Mouse (Mus musculus): ENCODE data around the gene Taf6. TPM values are rescaled to one million over a fixed set of nuclear protein-coding genes. Genes with fewer than 3 reads are reported as not detected.

The Taf6 gene
- total RNA-seq, 2 experiments from 2014 or later, result 27.0 to 29.6 TPM

DNA sequence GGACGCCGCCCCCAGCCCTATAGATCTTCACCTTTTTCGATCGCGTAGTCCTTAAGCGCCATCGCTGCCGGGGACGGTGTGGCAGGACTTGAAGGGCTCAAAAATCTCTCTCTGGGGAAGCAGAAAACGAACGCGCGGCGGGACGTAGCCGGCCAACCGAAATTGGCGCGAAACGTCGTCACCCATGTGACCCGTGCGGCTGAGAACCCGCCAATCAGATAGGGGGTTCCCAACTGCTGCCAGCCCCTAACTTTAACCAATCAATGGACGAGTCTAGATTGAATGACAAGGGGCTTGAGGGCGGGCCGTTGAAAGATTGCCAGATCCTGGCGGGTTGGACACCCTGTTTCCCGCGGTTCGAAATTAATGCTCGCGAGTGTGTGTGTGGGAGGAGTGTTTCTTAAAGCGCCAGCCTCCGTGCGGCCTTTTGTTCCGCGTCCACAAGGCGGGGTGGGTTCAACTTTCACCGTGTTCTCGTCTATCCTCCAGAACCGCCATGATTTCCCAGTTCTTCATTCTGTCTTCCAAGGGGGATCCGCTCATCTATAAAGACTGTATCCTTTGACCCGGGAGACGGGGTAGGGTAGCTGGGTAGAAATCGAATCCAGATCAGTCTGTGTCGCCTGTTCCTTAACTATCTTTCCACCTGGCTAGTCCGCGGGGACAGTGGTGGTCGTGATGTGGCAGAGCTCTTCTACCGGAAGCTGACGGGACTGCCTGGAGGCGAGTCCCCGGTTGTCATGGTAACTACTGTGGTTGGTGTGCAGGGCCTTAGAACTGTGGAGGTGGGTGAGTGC lies 15.4 kb downstream of the Taf6 start, which contains the start of the genes Ap4m1 and Mcm7:
Gene Ap4m1, plus strand, starts transcription at position 308 of the 797 bp plus-strand sequence.
Gene Mcm7, minus strand, starts transcription at position 728 of the 797 bp plus-strand sequence.
- DNase-seq, result peak; percentile 97

DNA sequence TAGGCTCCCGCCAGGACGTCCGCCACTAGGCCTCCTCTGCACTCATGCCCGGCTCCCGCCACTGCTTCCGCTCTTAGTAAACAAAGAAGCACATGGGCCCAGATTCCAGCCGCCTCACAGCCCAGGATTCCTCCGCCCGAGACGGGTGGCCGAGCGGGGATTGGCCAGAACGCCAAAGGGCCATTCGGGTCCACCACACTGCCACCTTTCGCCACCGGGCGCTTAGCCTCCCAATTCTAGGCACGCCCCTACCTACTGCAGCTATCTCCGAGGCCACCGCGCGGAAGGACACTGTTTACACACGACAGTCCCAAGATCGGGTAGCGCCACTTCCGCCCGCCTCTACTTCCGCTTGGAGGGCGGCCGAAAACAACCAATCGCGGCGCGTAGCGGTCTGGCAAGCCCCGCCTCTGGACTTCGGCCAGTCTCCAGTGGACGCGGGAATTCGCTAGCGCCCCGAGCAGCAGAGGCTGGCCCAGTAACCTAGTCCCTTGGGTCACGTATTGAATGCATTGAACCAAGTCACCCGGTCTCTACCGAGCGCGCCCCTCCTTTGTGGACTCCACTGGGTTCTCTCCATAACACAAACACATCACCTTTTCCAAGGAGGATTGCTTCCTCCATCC lies 16.2 kb downstream of the Taf6 start:
- peak; percentile 94 for DNase-seq

GRCm38 (mm10) chr5:138165594-138165993 lies 21.7 kb downstream of the Taf6 start:
- no peak for DNase-seq

DNA sequence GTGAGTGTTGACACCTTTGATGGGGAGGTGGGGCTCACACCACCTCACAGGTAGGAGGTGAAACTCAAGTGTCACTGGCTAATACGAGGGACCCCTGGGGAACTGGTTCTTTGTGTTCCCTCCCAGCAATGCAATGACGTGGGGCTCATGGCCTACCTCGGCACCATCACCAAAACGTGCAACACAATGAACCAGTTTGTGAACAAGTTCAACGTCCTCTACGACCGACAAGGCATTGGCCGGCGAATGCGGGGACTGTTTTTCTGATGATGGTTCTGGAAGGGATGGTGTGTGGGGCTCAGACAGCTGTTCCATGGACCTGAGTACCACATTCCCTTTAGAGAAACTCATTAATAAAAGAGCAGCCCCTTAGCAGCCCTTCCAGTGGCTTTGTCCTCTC lies 23.6 kb downstream of the Taf6 start:
- no peak for DNase-seq

- DNase-seq, result no peak
These were observed 24.2 kb downstream of the Taf6 start for GRCm38 (mm10) chr5:138163046-138163445.

GRCm38 (mm10) chr5:138160842-138161665 lies 26.2 kb downstream of the Taf6 start, which contains the start of gene Cops6:
Cops6 (plus strand) TSS chr5:138161071.
- DNase-seq, result peak; percentile 93

DNA sequence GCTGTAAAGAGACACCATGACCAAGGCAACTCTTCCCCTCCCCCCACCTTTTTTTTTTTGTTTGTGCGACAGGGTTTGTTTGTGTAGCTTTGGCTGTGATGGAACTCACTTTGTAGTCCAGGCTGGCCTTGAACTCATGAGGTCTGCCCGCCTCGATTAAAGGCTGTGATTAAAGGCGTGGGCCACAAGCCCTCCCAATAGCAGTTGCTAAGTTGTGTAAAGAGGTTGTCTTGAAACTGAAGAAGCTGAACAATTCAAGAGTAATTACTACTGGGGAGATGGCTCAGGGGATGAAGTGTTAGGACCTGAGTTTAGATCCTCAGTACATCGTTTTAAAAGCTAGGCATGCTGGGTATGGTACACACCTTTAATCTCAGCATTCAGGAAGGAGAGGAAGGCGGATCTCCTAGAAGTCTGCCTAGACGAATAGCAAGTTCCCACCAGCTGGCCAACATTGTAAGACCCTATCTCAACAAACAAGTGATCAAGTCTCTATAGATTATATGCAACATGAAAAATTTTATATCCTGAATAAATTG lies 27.0 kb downstream of the Taf6 start:
- no peak for DNase-seq

GRCm38 (mm10) chr5:138155443-138155976 lies 31.7 kb downstream of the Taf6 start, which contains the start of gene Zfp113:
Zfp113 (minus strand) TSS chr5:138155744.
- DNase-seq, result peak; percentile 85

- no peak for DNase-seq
These were observed 32.9 kb downstream of the Taf6 start for GRCm38 (mm10) chr5:138154390-138154789.

- DNase-seq, result no peak
These were observed 48.7 kb downstream of the Taf6 start for GRCm38 (mm10) chr5:138138585-138138984.

DNA sequence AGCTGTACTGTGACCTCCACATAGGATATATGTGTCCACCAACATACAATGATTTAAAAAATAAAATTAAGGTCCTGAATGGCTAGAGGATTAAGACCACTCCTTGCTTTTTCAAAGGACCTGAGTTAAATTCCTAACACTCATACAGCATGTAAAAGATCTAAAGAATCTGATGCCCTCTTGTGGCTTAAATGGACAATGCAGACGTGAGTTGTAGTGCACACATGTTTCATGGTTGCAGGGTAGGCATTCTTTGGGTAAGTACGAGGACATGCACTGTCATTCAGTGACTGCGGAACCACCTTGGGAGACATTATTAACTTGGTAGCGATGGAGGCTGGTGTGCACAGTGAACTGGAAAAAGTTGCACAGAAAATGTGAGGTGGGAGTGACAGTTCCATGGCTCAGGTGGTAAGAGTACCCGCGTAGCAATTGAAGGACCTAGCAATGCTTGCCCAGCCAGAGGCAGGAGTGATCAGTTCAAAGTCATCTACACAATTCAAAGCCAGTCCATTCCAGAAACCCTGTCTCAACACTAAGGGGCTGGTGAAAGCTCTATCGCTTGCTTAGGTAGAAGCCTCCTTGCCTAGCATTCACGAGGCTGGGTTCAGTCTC lies 49.2 kb downstream of the Taf6 start:
- no peak for DNase-seq

DNA sequence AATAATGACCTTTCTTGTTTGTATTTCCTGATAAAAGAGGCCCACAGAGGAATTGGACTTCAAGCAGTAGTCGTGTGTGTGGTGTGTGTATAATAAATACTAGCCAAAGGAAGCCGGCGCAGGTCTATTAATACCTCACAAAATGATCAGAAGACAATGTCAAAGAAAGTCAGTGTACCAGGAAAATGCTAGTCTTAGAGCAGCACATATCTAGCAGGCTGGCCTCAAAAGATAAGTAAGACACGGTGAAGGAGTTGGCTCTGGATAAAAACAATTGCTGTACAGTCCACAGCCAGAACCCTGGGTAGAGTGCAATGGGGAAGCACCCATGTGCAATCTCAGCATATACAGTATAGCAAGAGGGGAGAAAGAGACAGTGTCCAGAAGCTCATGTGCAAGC lies 50.0 kb downstream of the Taf6 start:
- DNase-seq, result no peak

DNA sequence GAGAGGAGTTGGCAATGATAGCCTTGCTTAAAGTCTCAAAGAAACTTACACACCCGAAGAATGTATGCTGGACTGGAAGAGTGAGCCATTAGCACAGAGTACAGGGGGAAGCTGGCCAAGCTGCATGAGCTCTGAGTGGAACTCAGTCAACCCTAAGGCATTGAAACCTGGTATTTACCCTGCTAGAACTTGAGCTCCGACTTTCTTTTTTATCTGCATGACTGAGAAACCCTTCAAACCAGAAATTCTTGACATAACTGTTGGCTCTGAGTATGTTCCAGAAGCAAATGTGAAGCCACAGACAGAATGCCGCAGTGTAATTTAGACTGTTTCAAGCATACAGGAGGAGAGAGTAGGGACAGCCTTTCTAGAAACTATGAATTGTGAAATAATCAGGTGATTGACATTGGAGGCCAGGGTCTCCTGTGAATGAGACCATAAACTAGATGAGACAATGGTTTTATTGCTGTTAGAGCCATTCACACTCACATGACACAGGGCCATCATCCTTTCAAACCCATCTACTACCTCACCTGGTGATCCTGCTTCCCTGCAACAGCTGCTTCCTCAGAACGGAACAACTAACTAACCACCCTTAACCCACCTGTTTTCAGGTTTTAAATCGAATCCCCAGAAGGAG lies 54.7 kb downstream of the Taf6 start:
- no peak for DNase-seq

Small RNA genes lying within 50 kb of the gene (microRNA-seq; reads per million reads assigned to microRNA genes)
- gene Mir106b (ENCODE audit: borderline replicate concordance in 2 of 2) (199 to 1,150 reads per million in 2 experiments), gene Mir25 (ENCODE audit: borderline replicate concordance in 2 of 2) (192 to 291 reads per million in 2 experiments), gene Mir93 (ENCODE audit: borderline replicate concordance in 2 of 2) (1,920 to 1,931 reads per million in 2 experiments)

Other genes starting within 250 kb of the Taf6 start
- gene Gjc3, start 224.4 kb downstream of the Taf6 start, total RNA-seq (2021), result 1 to 10 TPM; 1.2 to 1.6 TPM
- not detected for gene Azgp1, start 205.9 kb downstream of the Taf6 start, total RNA-seq (2021)
- gene Smok3a, start 166.2 kb downstream of the Taf6 start, total RNA-seq (2021), result not detected
- gene Smok3b, start 166.0 kb downstream of the Taf6 start, total RNA-seq (2021), result not detected
- gene Smok3c, start 134.3 kb downstream of the Taf6 start, total RNA-seq (2021), result not detected
- 1 to 10 TPM; 8.4 to 9.1 TPM for gene Zkscan1, start 102.4 kb downstream of the Taf6 start, total RNA-seq (2021)
- 10 to 100 TPM; 11.0 to 11.9 TPM for gene Zscan21, start 70.5 kb downstream of the Taf6 start, total RNA-seq (2021)
- 1 to 10 TPM; 4.0 to 4.4 TPM for gene Zfp113, start 31.7 kb downstream of the Taf6 start, total RNA-seq (2021)
- 10 to 100 TPM; 93.9 to 95.7 TPM for gene Cops6, start 26.4 kb downstream of the Taf6 start, total RNA-seq (2021)
- gene Ap4m1, start 15.4 kb downstream of the Taf6 start, total RNA-seq (2021), result 1 to 10 TPM; 5.8 to 7.8 TPM
- 10 to 100 TPM in 1 of 2 experiments, 1 to 10 TPM in 1; 8.9 to 10.3 TPM for gene Mcm7, start 15.0 kb downstream of the Taf6 start, total RNA-seq (2021)
- gene Cnpy4, start within 50 bp of the Taf6 start, total RNA-seq (2021), result 1 to 10 TPM; 3.5 to 5.8 TPM
- gene Mblac1, start 6.9 kb upstream of the Taf6 start, total RNA-seq (2021), result 1 to 10 TPM; 1.6 to 2.1 TPM
- gene Nxpe5, start 38.4 kb upstream of the Taf6 start, total RNA-seq (2021), result under 1 TPM; 0.40 to 0.54 TPM
- gene Lamtor4, start 68.0 kb upstream of the Taf6 start, total RNA-seq (2021), result 10 to 100 TPM; 48.3 to 50.8 TPM
- gene BC037034, start 76.6 kb upstream of the Taf6 start, total RNA-seq (2021), result 1 to 10 TPM; 2.6 to 3.0 TPM
- under 1 TPM; 0.19 to 0.41 TPM for gene Gal3st4, start 85.4 kb upstream of the Taf6 start, total RNA-seq (2021)
- not detected for gene Gm43720, start 92.5 kb upstream of the Taf6 start, total RNA-seq (2021)
- under 1 TPM in 1 of 2 experiments, not detected in 1; 0.27 TPM for gene Gpc2, start 92.6 kb upstream of the Taf6 start, total RNA-seq (2021)
- gene Stag3, start 92.8 kb upstream of the Taf6 start, total RNA-seq (2021), result under 1 TPM in 1 of 2 experiments, not detected in 1; 0.19 TPM
- gene Pvrig, start 154.5 kb upstream of the Taf6 start, total RNA-seq (2021), result not detected